22 mouse cellular contexts compared by ENCODE assay signal in the genomic region with DNA sequence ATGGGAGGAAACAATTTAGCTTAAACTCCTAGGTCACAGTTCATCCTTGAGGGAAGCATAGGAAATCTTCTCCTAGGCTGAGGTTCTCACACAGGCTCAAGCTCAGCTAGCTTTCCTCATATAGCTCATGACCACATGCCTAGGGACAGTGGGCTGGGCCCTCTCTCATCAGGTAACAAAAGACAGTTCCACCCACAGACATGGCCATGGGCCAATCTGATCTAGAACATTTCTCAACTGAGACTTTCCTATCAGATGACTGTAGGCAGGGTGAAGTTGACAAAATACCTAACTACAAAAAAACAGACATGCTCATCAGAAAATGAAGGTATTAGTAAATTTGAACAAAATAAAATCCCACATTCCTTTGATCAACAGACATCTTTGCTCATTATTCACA. TPM values are rescaled to one million over a fixed set of nuclear protein-coding genes. Genes with fewer than 3 reads are reported as not detected.
A peak's percentile ranks its signal among the peaks of the same experiment; 100 is the strongest.
DNase-seq lines count a peak whose midpoint lies in the region; ATAC-seq and TF ChIP-seq lines count a peak whose summit lies in the region.
"Had no signal": no experiment of that assay in that cellular context is flagged by ENCODE, and none has a peak within 500 bp of the region (broad histone marks: within the 10 kb centered on the region; RNA-seq: fewer than 3 reads in every experiment).

No protein-coding gene starts in this region.

- no peaks in the 10 kb centered on the region for H3K27me3 ChIP-seq in intestine, postnatal 0 days (replicated peaks; ENCODE audit: control insufficient read depth, insufficient read depth, low read length)
- no peaks in the 10 kb centered on the region for H3K27me3 ChIP-seq in intestine, embryonic 16.5 days (replicated peaks; ENCODE audit: control insufficient read depth, insufficient read depth, low read length)
- H3K27me3 ChIP-seq: embryonic facial prominence, embryonic 12.5 days; forebrain, embryonic 15.5 days; heart, embryonic 12.5 days; hindbrain, embryonic 15.5 days had no signal

- H3K4me3 ChIP-seq in intestine, postnatal 0 days (ENCODE audit: low read depth, low read length): no peak overlapping the region
- no peak overlapping the region for H3K4me3 ChIP-seq in intestine, embryonic 16.5 days (ENCODE audit: low read length)
- H3K4me3 ChIP-seq: embryonic facial prominence, embryonic 12.5 days; forebrain, embryonic 15.5 days; heart, embryonic 12.5 days; hindbrain, embryonic 10.5 days; hindbrain, embryonic 15.5 days had no signal

- H3K4me2 ChIP-seq in intestine, postnatal 0 days (replicated peaks; ENCODE audit: low read depth): no peak overlapping the region
- H3K4me2 ChIP-seq in intestine, embryonic 16.5 days (ENCODE audit: low read depth, low read length): no peak overlapping the region
- H3K4me2 ChIP-seq: embryonic facial prominence, embryonic 12.5 days; forebrain, embryonic 15.5 days; heart, embryonic 12.5 days; hindbrain, embryonic 15.5 days had no signal

- no peaks in the 10 kb centered on the region for H3K9me3 ChIP-seq in intestine, postnatal 0 days (ENCODE audit: control insufficient read depth)
- no peaks in the 10 kb centered on the region for H3K9me3 ChIP-seq in intestine, embryonic 16.5 days (ENCODE audit: control insufficient read depth, low read length)
- H3K9me3 ChIP-seq: embryonic facial prominence, embryonic 12.5 days; forebrain, embryonic 15.5 days; heart, embryonic 12.5 days; hindbrain, embryonic 10.5 days; hindbrain, embryonic 15.5 days had no signal

- H3K9ac ChIP-seq in intestine, postnatal 0 days (ENCODE audit: low read depth, low read length): no peak overlapping the region
- no peak overlapping the region for H3K9ac ChIP-seq in intestine, embryonic 16.5 days (ENCODE audit: low read depth, low read length)
- H3K9ac ChIP-seq: embryonic facial prominence, embryonic 12.5 days; forebrain, embryonic 15.5 days; heart, embryonic 12.5 days; hindbrain, embryonic 15.5 days had no signal

- ATAC-seq in intestine, postnatal 0 days: 0 out of 2 replicates have a peak, but pooled peaks have one; percentile 25
- ATAC-seq in intestine, embryonic 16.5 days: no peak
- ATAC-seq: forebrain, embryonic 15.5 days had no signal

- no peak for TF ChIP-seq CTCF in intestine, postnatal 0 days (IDR thresholded peaks at IDR 0.05; ENCODE audit: low read depth)

- no peaks in the 10 kb centered on the region for H3K36me3 ChIP-seq in intestine, postnatal 0 days (ENCODE audit: control insufficient read depth, insufficient read depth)
- no peaks in the 10 kb centered on the region for H3K36me3 ChIP-seq in intestine, embryonic 16.5 days (ENCODE audit: control insufficient read depth, insufficient read depth, low read length)
- H3K36me3 ChIP-seq: embryonic facial prominence, embryonic 12.5 days; forebrain, embryonic 15.5 days; heart, embryonic 12.5 days; hindbrain, embryonic 10.5 days; hindbrain, embryonic 15.5 days had no signal

- H3K27ac ChIP-seq in intestine, postnatal 0 days (ENCODE audit: low read depth, low read length): no peak overlapping the region
- H3K27ac ChIP-seq in intestine, embryonic 16.5 days (ENCODE audit: low read length): no peak overlapping the region
- H3K27ac ChIP-seq: embryonic facial prominence, embryonic 12.5 days; forebrain, embryonic 15.5 days; hindbrain, embryonic 10.5 days; hindbrain, embryonic 15.5 days had no signal

- DNase-seq in lung, postnatal 10 days: peak; percentile 6
- no peak for DNase-seq in lung, postnatal 4 days
- peak; percentile 61 for DNase-seq in CD4-positive helper T cell, adult 2 months (ENCODE audit: low read depth, low spot score)
- DNase-seq in gonadal fat pad, adult 2 months (ENCODE audit: low read depth): peak; percentile 28
- no peak for DNase-seq in thymus, postnatal 0 days (ENCODE audit: low spot score)
- DNase-seq in adrenal gland, postnatal 25 days: no peak
- DNase-seq: adrenal gland, adult 8-10 months; B cell, adult 2 months; cerebellum, adult 11 months; cerebellum, adult 8-10 months; cerebellum, postnatal 14 days; gastrocnemius, postnatal 14 days had no signal

- H3K4me1 ChIP-seq in intestine, postnatal 0 days (replicated peaks; ENCODE audit: control insufficient read depth, insufficient read depth, low read length): no peaks in the 10 kb centered on the region; the same call in 1 of the 2 replicates
- H3K4me1 ChIP-seq in intestine, embryonic 16.5 days (ENCODE audit: control insufficient read depth, insufficient read depth, low read length): no peaks in the 10 kb centered on the region
- H3K4me1 ChIP-seq: embryonic facial prominence, embryonic 12.5 days; heart, embryonic 12.5 days; hindbrain, embryonic 15.5 days had no signal

RNA-seq across cellular contexts. Expression of gene Fabp7, which starts 37.6 kb away (rescaled TPM):
- 27.7 and 29.6 TPM in 2 replicates for polyA plus RNA-seq in intestine, postnatal 0 days (2015; fragmentation: Nextera tagmentation; extraction: Ambion mirVana)
- polyA plus RNA-seq in intestine, embryonic 16.5 days (2015; fragmentation: Nextera tagmentation; extraction: Ambion mirVana): 32.8 and 36.5 TPM in 2 replicates
- 0.45 and 0.75 TPM in 2 replicates for polyA plus RNA-seq in gonadal fat pad, adult 2 months (2012; rRNA removed)
- 0.99 and 1.5 TPM in 2 replicates for polyA plus RNA-seq in thymus, postnatal 0 days (2015; fragmentation: Nextera tagmentation; extraction: Ambion mirVana)
- 0.97 TPM in 1 of 2 replicates, not detected in the other for total RNA-seq in adrenal gland, postnatal 25 days (2021)
- total RNA-seq: common myeloid progenitor, adult 5-6 weeks; gastrocnemius, adult 18-20 months; granulocyte monocyte progenitor cell, adult 5-6 weeks had no signal

RNA-seq across cellular contexts. Expression of gene Smpdl3a, which starts 47.0 kb away (rescaled TPM):
- 209 and 216 TPM in 2 replicates for polyA plus RNA-seq in intestine, postnatal 0 days (2015; fragmentation: Nextera tagmentation; extraction: Ambion mirVana)
- polyA plus RNA-seq in intestine, embryonic 16.5 days (2015; fragmentation: Nextera tagmentation; extraction: Ambion mirVana): 81.6 and 99.0 TPM in 2 replicates
- 81.2 and 82.3 TPM in 2 replicates for polyA plus RNA-seq in gonadal fat pad, adult 2 months (2012; rRNA removed)
- polyA plus RNA-seq in thymus, postnatal 0 days (2015; fragmentation: Nextera tagmentation; extraction: Ambion mirVana): 27.2 and 29.3 TPM in 2 replicates
- total RNA-seq in adrenal gland, postnatal 25 days (2021): 36.0 and 38.7 TPM in 2 replicates

Comparison
In these comparisons a context has a peak if more than half of its experiments do, and no peak if none do; other contexts are left out.
1. DNase-seq: peak in lung, postnatal 10 days (single experiment), CD4-positive helper T cell, adult 2 months (single experiment) and gonadal fat pad, adult 2 months (single experiment); none in lung, postnatal 4 days (0 of 2), thymus, postnatal 0 days (single experiment) and adrenal gland, postnatal 25 days (single experiment).
2. RNA of gene Fabp7, which starts 37.6 kb away (polyA plus RNA-seq): 32.8 to 36.5 TPM in intestine, embryonic 16.5 days and 27.7 to 29.6 TPM in intestine, postnatal 0 days; 0.99 to 1.5 TPM in thymus, postnatal 0 days and 0.45 to 0.75 TPM in gonadal fat pad, adult 2 months; every median in the first group is over 10 times any median in the second.